Mouse (Mus musculus) small intestine, adult 2 months (tissue): ENCODE measurements around the gene Cacnb3. TPM values are rescaled to one million over a fixed set of nuclear protein-coding genes. Genes with fewer than 3 reads are reported as not detected.

ENCODE experiments used
- H3K27ac ChIP-seq: fragments of 200-500 bp; 2 replicates; pipeline ENCODE4 v1.5.1; 2012; ENCODE audit warnings: low read depth, low read length, control low read depth, inconsistent platforms; ENCODE audit not compliant: insufficient read depth
- H3K27me3 ChIP-seq: fragments of 200-500 bp; 2 replicates; pipeline ENCODE4 v1.6.1; 2012; ENCODE audit warnings: mild to moderate bottlenecking, moderate library complexity, low read length, inconsistent platforms; ENCODE audit not compliant: control insufficient read depth, insufficient read depth
- H3K36me3 ChIP-seq: fragments of 200-500 bp; 2 replicates; pipeline ENCODE4 v1.6.1; 2012; ENCODE audit warnings: mild to moderate bottlenecking, low read length, control low read depth, inconsistent platforms; ENCODE audit not compliant: control insufficient read depth, insufficient read depth
- H3K4me1 ChIP-seq: fragments of 200-500 bp; 2 replicates; pipeline ENCODE4 v1.6.1; 2012; ENCODE audit warnings: low read length, inconsistent platforms, mixed read lengths; ENCODE audit not compliant: control insufficient read depth, insufficient read depth, insufficient read length
- H3K4me3 ChIP-seq: fragments of 200-500 bp; 2 replicates; pipeline ENCODE4 v1.5.1; 2012; ENCODE audit warnings: low read depth, mild to moderate bottlenecking, control low read depth, inconsistent platforms, low read length, moderate library complexity
- CTCF ChIP-seq: fragments of 200-500 bp; IDR thresholded peaks from 2 replicates; pipeline ENCODE4 v1.5.1; 2012; ENCODE audit warnings: low read depth, mild to moderate bottlenecking, control low read depth, inconsistent platforms, low read length, moderate library complexity, mixed read lengths; ENCODE audit not compliant: insufficient replicate concordance, insufficient read length; ENCODE audit errors: extremely low read depth
- POLR2A ChIP-seq: fragments of 200-500 bp; IDR thresholded peaks from 2 replicates; pipeline ENCODE4 v1.6.1; 2012; ENCODE audit warnings: low read depth, mild to moderate bottlenecking, control low read depth, inconsistent platforms, low read length, moderate library complexity
- WGBS: fragments of 180-500 bp; shearing (Covaris S2); methylation state at CpG from one replicate; pipeline ENCODE4 v1.1.7; 2018; 5-methylcytosine and 5-hydroxymethylcytosine counted together
- polyA plus RNA-seq: library from polyadenylated mRNA; depleted of rRNA; stranded (reverse); fragments of >200 nt; gene quantifications from 2 replicates; pipeline ENCODE4 v1.2.3, GENCODE M21; 2012

Gene Cacnb3
- polyA plus RNA-seq, 1 experiment, result 40.2 TPM

DNA sequence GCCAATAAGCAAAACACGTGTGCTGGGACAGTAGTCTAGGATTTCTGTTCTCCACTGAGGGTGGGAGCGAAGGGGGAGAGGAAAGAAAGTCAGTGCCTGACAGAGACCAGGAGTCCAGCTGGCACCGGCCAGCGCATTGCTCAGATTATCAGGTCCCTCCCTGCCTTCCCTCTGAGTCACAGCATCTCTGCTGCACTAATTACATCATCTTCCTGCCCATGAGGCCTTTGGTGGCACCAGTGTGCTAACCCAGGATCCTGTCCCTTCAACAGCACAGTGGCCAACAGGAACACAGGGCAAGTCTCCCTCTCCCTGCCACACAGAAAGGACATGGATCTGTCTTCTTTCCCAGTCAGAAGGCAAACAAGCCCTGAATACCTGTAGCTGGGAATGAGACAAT is 42.0 kb downstream of the Cacnb3 start:
- WGBS, result 47% methylated on average over 4 of the region's 4 CpGs
- Histone ChIP-seq H3K4me1 (peaks cover 8% of the 10 kb centered on the region), H3K27me3 (peaks cover 29% of the 10 kb centered on the region), H3K27ac (no peak overlapping the region), H3K36me3 (no peaks in the 10 kb centered on the region), H3K4me3 (no peak overlapping the region)
- no peak for TF ChIP-seq POLR2A
- TF ChIP-seq CTCF, result no peak

DNA sequence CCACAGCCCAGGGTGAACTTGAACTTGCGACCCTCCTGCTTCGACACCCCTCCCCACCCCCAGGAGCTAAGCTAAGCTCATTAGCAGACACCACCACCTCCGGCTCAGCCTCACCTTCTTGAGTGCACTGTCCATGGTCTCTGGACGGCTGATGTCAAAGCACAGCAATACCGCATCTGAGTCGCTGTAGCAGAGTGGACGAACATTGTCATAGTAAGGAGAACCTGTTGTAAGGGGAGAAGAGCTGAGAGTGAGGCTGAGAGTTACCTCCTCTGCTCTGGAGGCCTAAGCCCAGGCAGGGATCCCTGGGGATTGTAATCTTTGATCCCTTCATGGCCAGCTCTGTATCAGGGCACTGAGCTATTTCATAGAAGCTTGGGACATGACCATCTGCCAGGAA is 43.1 kb downstream of the Cacnb3 start:
- Histone ChIP-seq H3K27ac (no peak overlapping the region), H3K27me3 (peaks cover 29% of the 10 kb centered on the region), H3K4me3 (no peak overlapping the region), H3K4me1 (peaks cover 8% of the 10 kb centered on the region), H3K36me3 (no peaks in the 10 kb centered on the region)
- WGBS, result 85% methylated on average over 7 of the region's 7 CpGs
- TF ChIP-seq POLR2A (no peak), CTCF (no peak)

GRCm38 (mm10) chr15:98674284-98674993 is 43.8 kb downstream of the Cacnb3 start:
- Histone ChIP-seq H3K27ac (no peak overlapping the region), H3K36me3 (no peaks in the 10 kb centered on the region), H3K27me3 (peaks cover 29% of the 10 kb centered on the region), H3K4me1 (peaks cover 8% of the 10 kb centered on the region), H3K4me3 (no peak overlapping the region)
- TF ChIP-seq CTCF (no peak), POLR2A (no peak)
- WGBS, result 50% methylated on average over 7 of the region's 7 CpGs

- Histone ChIP-seq H3K27ac (no peak overlapping the region), H3K4me3 (0 out of 2 replicates have a peak overlapping the region, but pooled peaks have one; percentile 7), H3K4me1 (peaks cover 8% of the 10 kb centered on the region), H3K27me3 (peaks cover 29% of the 10 kb centered on the region), H3K36me3 (no peaks in the 10 kb centered on the region)
- no peak for TF ChIP-seq POLR2A
- no peak for TF ChIP-seq CTCF
- WGBS, result 28% methylated on average over 11 of the region's 11 CpGs
Observed at GRCm38 (mm10) chr15:98674994-98675545, 44.4 kb downstream of the Cacnb3 start.

DNA sequence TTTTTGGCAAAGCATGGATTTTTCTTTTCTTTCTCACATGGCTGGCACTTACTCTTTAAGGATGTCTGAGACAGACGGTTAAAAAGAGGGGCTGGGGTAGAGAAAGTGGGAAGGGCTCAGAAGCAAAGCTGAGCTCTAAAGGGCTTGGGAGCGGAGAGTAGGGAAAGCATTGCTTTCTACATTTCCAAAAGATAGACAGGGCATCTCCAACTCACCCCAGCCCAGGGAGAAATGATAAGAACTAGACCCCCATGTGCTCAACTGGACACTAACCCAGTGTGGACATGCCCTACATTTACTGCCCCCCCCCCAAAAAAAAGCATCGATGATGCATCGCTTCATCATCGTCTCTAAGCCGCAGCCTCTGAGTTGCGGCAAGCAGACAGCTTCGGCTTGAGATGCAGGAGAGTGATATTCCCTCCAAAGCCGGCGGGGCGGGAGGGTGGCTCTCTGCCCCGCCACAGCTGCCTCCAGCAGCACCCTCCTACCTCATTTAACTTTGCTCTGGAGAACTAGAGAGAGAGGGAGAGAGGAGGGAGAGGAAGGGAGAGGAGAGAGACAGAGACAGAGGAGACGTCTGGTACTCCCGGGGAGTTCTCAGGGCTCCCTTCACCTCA is 45.1 kb downstream of the Cacnb3 start:
- peak overlapping the region; percentile 39 for H3K4me3 ChIP-seq

DNA sequence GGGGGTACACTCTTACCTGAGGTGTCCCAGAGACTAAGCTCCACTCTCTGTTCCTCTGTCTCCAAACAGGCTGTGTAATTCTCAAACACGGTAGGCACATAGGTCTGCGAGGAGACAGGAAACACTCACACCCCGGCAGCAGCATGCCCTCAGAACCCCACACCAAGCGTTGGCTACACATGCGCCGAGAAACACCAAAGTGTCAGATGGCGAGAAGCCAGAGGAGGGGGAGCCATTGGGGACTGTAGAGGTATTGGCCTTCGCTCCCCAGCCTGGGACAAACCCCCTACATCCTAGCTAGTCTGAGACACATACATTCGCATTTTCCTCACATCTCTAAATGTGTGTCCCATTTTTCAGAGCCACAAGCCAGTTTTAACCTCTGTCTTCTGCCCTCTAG is 45.8 kb downstream of the Cacnb3 start:
- no peak for TF ChIP-seq CTCF
- TF ChIP-seq POLR2A, result no peak
- peak overlapping the region; percentile 39 for H3K4me3 ChIP-seq
- 8% methylated on average over 9 of the region's 9 CpGs for WGBS
- H3K27me3 ChIP-seq, result peaks cover 31% of the 10 kb centered on the region
- H3K36me3 ChIP-seq, result no peaks in the 10 kb centered on the region
- peaks cover 8% of the 10 kb centered on the region for H3K4me1 ChIP-seq
- no peak overlapping the region for H3K27ac ChIP-seq

More for the DNA sequence above, 45.1 kb downstream of the Cacnb3 start:
- Histone ChIP-seq H3K27ac (no peak overlapping the region), H3K4me1 (peaks cover 8% of the 10 kb centered on the region), H3K36me3 (no peaks in the 10 kb centered on the region), H3K27me3 (peaks cover 29% of the 10 kb centered on the region)
- WGBS, result 14% methylated on average over 14 of the region's 14 CpGs
- TF ChIP-seq CTCF (no peak), POLR2A (no peak)

DNA sequence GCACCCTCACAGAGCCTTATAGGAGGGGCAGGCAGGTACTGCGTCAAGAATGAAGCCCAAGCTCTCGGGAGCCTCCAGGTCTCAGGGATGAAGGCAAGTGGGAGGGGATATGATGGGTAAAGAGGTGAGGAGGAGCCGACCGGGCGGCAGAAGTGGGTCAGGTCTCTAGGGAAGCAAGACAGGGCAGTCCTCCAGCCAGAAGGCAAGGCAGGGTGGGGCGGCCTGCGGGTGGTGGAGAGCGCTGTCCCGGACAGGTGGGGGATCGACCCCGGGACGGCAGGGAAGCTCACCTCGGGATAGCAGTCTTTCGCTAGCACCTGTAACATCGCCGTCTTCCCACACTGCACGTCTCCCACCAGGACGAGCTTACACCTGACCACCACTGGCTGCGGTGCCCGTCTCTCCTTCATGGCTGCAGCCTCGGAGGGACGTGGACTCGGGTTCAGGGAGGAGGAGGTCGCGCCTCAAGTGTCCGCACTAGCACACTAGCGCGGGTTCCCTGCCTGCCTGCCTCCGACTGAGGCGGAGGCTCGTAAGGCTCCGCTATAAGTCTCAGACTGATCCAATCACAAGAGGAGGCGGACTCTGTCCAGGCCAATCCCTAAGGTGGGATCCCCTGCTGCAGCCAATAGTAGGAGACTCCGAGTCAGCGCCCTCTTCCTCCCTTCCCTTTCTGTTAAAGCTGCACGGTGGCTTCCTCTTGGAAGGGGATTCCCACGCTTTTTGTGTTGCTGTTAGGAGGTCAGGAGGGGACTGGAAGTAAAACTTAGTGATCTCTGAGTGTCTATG is 46.5 kb downstream of the Cacnb3 start, which contains the start of gene Rnd1:
Gene Rnd1, minus strand, starts transcription at position 522 of the 789 bp plus-strand sequence.
- Histone ChIP-seq H3K4me1 (peaks cover 8% of the 10 kb centered on the region), H3K27ac (no peak within 1 kb of the TSS)
- TF ChIP-seq POLR2A (peak; percentile 98), CTCF (no peak)

More for the DNA sequence above, 46.5 kb downstream of the Cacnb3 start, which contains the start of gene Rnd1:
- Histone ChIP-seq H3K36me3 (no peaks in the 10 kb centered on the region), H3K27me3 (peaks cover 31% of the 10 kb centered on the region), H3K4me3 (peak within 1 kb of the TSS; percentile 65)
- WGBS, result under 1% methylated on average over 37 of the region's 37 CpGs
